Mouse (Mus musculus) lung, postnatal 0 days (tissue): ENCODE results near the gene Pelo.

Experiments used
- CTCF ChIP-seq: IDR thresholded peaks from 2 replicates; pipeline ENCODE4 v1.5.1; 2016; ENCODE audit warnings: antibody characterized with exemption, mild to moderate bottlenecking
- EP300 ChIP-seq: IDR thresholded peaks from 2 replicates; pipeline ENCODE4 v1.6.1; 2016; ENCODE audit warnings: antibody characterized with exemption, mild to moderate bottlenecking, control low read depth

DNA sequence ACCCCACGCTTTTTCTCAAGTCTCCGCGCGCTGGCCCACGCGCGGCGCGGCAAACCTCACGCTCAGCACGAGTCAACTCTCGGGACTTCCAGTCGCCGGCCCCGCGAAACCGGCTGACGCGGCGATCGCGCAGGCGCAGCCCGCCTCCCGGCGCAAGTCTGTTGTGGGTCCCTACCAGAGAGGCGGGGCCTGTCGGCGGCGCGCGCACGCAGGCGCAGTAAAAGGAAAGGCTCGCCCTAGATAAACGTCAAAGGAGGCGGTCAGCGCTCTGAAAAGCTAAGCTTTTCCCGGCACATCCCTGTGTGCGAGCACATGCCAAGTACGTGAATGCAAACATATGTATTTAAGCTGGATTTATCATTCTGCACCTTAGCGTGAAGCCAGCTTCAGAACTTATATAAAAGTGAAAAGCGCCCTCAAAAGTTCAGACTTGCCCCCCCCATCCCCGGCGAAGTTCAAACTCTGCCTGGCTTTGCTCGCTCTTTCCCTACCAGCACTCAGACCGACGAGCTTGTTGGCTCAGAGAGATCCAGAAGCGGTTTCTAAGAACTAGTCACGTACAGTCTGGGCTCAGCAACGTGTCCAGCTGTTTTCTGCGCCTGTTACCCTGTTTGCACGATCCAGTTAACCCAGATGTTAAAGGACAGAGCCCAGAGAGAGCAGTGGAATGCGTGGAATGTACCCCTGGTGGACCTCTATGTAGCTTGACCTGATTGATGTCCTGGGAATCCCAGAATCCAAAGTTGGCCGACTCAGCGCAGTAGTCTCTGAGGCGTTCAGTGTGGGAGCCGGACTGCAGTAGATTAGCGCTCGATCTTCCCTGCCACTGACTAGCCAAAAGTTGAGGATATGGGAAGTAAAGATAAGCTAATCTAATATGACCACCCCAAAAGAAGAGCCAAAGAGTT lies at the start of gene Pelo:
- TF ChIP-seq EP300 (peak; percentile 29), CTCF (no peak)
